Mouse (Mus musculus) thymus, postnatal 14 days (tissue): ENCODE results near the gene Cpa4.

Experiments used
- DNase-seq: peaks from one replicate; pipeline ENCODE4 v3.0.0; 2021

Gene Cpa4

GRCm38 (mm10) chr6:30568069-30568468 lies at the start of gene Cpa4:
Cpa4 (plus strand) TSS chr6:30568369.
- no peak for DNase-seq

- no peak for DNase-seq
Observed at GRCm38 (mm10) chr6:30520400-30520799, 47.8 kb upstream of the Cpa4 start.

- no peak for DNase-seq
Observed at GRCm38 (mm10) chr6:30525456-30526332, 42.5 kb upstream of the Cpa4 start.

- no peak for DNase-seq
Observed at GRCm38 (mm10) chr6:30526586-30527515, 41.3 kb upstream of the Cpa4 start.

DNA sequence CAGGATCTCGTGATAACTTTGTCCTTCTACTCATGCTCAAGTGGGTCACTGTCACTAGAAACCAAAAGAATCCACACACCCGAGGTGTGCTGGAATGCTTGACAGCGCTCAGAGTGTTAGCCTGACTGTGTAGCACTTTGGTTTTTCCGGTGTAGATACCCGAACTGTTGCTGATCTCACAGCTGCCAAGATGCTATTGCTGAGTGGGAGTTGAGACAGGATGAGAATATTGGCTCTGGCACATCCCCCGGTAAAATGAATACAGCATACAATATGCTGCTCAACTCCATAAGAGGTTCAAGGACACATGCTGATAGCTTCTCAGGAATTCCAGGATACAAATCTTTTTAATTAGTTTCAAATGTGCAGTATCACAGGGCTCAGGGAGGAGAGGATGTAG lies 39.4 kb upstream of the Cpa4 start:
- DNase-seq, result no peak

DNA sequence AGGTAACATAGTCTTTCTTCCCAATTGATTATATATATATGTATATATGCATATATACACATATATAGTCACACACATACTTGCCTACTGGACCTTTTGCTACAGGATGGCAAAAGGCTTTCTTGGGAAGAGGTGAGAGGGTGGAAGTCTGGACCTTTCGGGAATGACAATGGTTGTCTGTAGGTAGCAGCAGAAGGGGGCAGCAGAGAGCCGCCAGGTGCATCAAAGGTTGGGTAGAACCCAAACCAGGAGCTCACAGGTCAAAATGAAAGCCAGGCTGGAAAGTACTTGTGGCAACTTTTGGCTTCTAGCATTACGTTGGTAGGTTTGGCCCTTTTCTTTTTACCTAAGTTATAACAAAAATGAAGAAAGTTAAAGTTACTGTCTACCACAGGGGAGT lies 32.8 kb upstream of the Cpa4 start:
- DNase-seq, result peak; percentile 33

DNA sequence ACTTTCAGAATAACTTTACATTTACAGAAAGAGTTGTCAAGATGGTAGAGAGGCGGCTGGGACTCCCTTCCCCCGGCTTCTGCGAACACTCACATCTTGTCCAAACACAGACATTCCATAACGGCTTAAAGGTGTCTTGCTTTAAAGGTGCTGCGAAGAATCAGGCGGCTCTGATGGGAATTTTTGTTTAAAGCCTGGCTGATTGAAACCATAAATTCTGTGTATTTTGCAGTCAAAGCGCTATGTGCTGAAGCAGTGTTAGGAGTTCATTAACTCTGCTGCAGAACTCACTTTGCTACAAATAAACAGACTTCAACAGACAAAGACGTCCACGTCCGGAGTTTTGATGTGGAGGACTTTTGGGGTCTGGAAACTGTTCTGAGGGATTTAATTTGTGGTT lies 29.9 kb upstream of the Cpa4 start:
- DNase-seq, result no peak

DNA sequence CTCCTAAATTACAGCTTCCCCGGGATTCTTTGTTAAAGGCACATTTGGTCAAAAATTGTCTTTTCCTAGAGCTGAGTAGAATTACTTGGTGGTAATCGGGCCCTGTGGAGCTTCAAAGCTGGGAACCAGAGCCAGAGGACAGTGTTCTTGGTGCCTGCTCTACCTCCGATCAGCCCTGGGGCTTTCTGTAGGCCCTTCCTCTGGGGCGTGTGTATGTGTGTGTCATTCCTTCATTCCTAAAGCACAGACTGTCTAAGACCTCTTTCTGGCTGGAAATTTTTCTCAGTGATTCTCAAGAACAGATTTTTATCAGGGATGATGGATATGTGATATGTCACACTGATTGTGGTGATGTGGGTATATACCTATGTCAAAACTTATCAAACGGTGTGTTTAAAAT lies 29.4 kb upstream of the Cpa4 start:
- DNase-seq, result no peak

- no peak for DNase-seq
Observed at GRCm38 (mm10) chr6:30541009-30541799, 27.0 kb upstream of the Cpa4 start, which contains the start of gene Cpa2. Cpa2 (plus strand) TSS chr6:30541582.

GRCm38 (mm10) chr6:30542277-30542676 lies 25.9 kb upstream of the Cpa4 start:
- no peak for DNase-seq

DNA sequence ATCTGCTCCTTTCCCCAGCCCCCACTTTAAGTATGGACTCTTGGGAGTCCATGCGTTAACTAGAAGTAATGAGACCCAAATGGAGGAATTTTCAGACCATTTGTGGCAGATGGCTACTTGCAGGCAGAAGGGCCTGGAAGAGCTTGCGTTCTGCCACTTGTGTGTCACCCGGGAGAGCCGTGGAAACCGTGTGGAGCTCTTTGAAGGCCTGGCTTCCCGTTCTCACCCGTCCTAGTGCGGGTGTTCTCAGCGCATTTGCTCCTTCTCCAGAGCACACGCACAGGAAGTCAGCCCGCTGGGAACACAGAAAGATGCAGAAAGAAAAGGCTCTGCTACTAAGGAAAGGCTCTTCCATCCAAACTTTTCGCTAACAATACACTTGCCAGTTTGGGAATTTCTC lies 25.1 kb upstream of the Cpa4 start:
- no peak for DNase-seq

DNA sequence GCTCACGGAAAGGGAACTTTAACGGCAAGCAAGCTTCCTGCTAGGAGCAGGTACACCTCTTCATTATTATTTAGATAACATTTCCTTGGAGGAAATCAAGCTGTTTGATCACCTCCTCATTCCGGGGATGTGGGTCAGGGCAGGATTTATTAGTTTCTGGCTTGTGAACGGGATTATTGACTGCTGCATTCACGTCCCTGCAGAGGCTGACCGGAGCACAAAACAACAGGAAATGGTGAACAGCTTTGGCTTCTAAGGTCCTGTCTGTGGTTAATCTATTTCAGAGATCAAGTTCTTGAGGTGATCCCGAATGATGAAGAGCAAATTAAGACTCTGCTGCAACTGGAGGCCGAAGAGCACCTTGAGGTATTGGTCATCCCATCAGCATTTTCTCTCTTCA lies 24.3 kb upstream of the Cpa4 start:
- no peak for DNase-seq

GRCm38 (mm10) chr6:30545689-30546088 lies 22.5 kb upstream of the Cpa4 start:
- no peak for DNase-seq

- peak; percentile 13 for DNase-seq
Observed at GRCm38 (mm10) chr6:30546571-30547273, 21.4 kb upstream of the Cpa4 start.

- DNase-seq, result no peak
Observed at GRCm38 (mm10) chr6:30547274-30547645, 20.9 kb upstream of the Cpa4 start.

- DNase-seq, result no peak
Observed at GRCm38 (mm10) chr6:30547656-30548306, 20.4 kb upstream of the Cpa4 start.

DNA sequence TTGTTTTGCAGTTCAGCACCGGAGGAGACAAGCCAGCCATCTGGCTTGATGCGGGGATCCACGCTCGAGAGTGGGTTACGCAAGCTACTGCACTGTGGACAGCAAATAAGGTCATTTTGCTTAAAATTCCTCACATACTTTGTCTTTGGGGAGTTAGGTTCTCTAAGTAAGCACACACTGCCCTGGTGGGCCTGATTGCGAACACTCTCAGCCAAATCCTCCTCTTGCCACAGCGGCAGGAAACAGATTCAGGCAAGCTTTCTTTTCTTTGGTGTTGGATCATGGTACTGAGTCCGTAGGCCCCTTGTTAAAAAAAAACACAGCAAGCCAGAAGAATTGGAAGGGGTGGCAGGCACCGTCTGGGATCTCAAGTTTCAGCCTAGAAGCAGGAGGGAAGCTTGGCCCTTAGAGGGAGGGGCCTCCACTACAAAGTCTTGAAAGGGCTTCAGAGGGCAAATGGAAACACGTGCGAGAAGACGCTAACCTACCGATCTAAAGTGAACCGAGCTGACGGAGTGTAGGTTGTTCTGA lies 18.9 kb upstream of the Cpa4 start:
- no peak for DNase-seq

- no peak for DNase-seq
Observed at GRCm38 (mm10) chr6:30550496-30551192, 17.5 kb upstream of the Cpa4 start.

GRCm38 (mm10) chr6:30551193-30551515 lies 17.0 kb upstream of the Cpa4 start:
- no peak for DNase-seq

- DNase-seq, result no peak
Observed at GRCm38 (mm10) chr6:30551644-30552580, 16.3 kb upstream of the Cpa4 start.
